Mouse (Mus musculus): ENCODE results near the gene Mvb12a.

The Mvb12a gene

GRCm38 (mm10) chr8:71563992-71564391 is 21.3 kb downstream of the Mvb12a start:
- no peak for DNase-seq (ENCODE audit: low read depth, low spot score)

GRCm38 (mm10) chr8:71566501-71566900 is 23.8 kb downstream of the Mvb12a start, which contains the start of gene Nxnl1:
Gene Nxnl1 (minus strand): TSS chr8:71566601.
- no peak for DNase-seq (ENCODE audit: low read depth, low spot score)

GRCm38 (mm10) chr8:71567587-71567986 is 24.9 kb downstream of the Mvb12a start:
- DNase-seq (ENCODE audit: low read depth, low spot score), result no peak

GRCm38 (mm10) chr8:71568387-71568937 is 25.7 kb downstream of the Mvb12a start, which contains the start of gene Slc27a1:
Gene Slc27a1 (plus strand): TSS chr8:71568882.
- no peak for DNase-seq (ENCODE audit: low read depth, low spot score)

GRCm38 (mm10) chr8:71568941-71569340 is 26.2 kb downstream of the Mvb12a start:
- no peak for DNase-seq (ENCODE audit: low read depth, low spot score)

GRCm38 (mm10) chr8:71569366-71570290 is 26.9 kb downstream of the Mvb12a start:
- peak; percentile 83 for DNase-seq (ENCODE audit: low read depth, low spot score)

GRCm38 (mm10) chr8:71570291-71570954 is 27.7 kb downstream of the Mvb12a start:
- peak; percentile 97 for DNase-seq (ENCODE audit: low read depth, low spot score)

GRCm38 (mm10) chr8:71572077-71572476 is 29.4 kb downstream of the Mvb12a start:
- no peak for DNase-seq (ENCODE audit: low read depth, low spot score)

- no peak for DNase-seq (ENCODE audit: low read depth, low spot score)
Observed at GRCm38 (mm10) chr8:71572847-71573633, 30.3 kb downstream of the Mvb12a start.

- no peak for DNase-seq (ENCODE audit: low read depth, low spot score)
Observed at GRCm38 (mm10) chr8:71574426-71574825, 31.7 kb downstream of the Mvb12a start.

- DNase-seq (ENCODE audit: low read depth, low spot score), result no peak
Observed at GRCm38 (mm10) chr8:71575020-71575419, 32.3 kb downstream of the Mvb12a start.

GRCm38 (mm10) chr8:71577856-71578387 is 35.2 kb downstream of the Mvb12a start:
- no peak for DNase-seq (ENCODE audit: low read depth, low spot score)

- DNase-seq (ENCODE audit: low read depth, low spot score), result no peak
Observed at GRCm38 (mm10) chr8:71579009-71579408, 36.3 kb downstream of the Mvb12a start.

- DNase-seq (ENCODE audit: low read depth, low spot score), result no peak
Observed at GRCm38 (mm10) chr8:71579476-71579875, 36.8 kb downstream of the Mvb12a start.

- no peak for DNase-seq (ENCODE audit: low read depth, low spot score)
Observed at GRCm38 (mm10) chr8:71580201-71580600, 37.5 kb downstream of the Mvb12a start.

GRCm38 (mm10) chr8:71586891-71587290 is 44.2 kb downstream of the Mvb12a start:
- DNase-seq (ENCODE audit: low read depth, low spot score), result peak; percentile 55

- DNase-seq (ENCODE audit: low read depth, low spot score), result no peak
Observed at GRCm38 (mm10) chr8:71588762-71589161, 46.0 kb downstream of the Mvb12a start.

GRCm38 (mm10) chr8:71591017-71591416 is 48.3 kb downstream of the Mvb12a start:
- no peak for DNase-seq (ENCODE audit: low read depth, low spot score)

- peak; percentile 93 for DNase-seq (ENCODE audit: low read depth, low spot score)
Observed at GRCm38 (mm10) chr8:71591471-71592373, 49.0 kb downstream of the Mvb12a start, which contains the start of gene Pgls. Gene Pgls (plus strand): TSS chr8:71592176.
